Mouse (Mus musculus) liver, embryonic 14.5 days (tissue): ENCODE data around the gene Cth. TPM values are rescaled to one million over a fixed set of nuclear protein-coding genes. Genes with fewer than 3 reads are reported as not detected.
A peak's percentile ranks its signal among the peaks of the same experiment; 100 is the strongest.

ENCODE experiments used
- ATAC-seq: fragments of 200-750 bp; cut with Nextera tagmentation; 2 replicates; pipeline ENCODE4 v1.8.0; 2017; ENCODE audit warnings: moderate number of reproducible peaks, mild to moderate bottlenecking, moderate library complexity; ENCODE audit not compliant: insufficient read depth
- DNase-seq, 3 experiments: peaks; one replicate each; pipeline ENCODE4 v3.0.0-alpha.2; 2012 to 2013; ENCODE audit warnings: low read depth in 3 of 3, low spot score in 3 of 3
- H3K27ac ChIP-seq: fragments of 300-500 bp; sonication (generic); 2 replicates; pipeline ENCODE4 v1.5.1; 2014; ENCODE audit warnings: moderate library complexity, mild to moderate bottlenecking, control low read depth, inconsistent platforms
- H3K27me3 ChIP-seq: fragments of 300-500 bp; sonication (generic); 2 replicates; pipeline ENCODE4 v1.6.1; 2014; ENCODE audit warnings: mild to moderate bottlenecking, low read length, moderate library complexity; ENCODE audit not compliant: control insufficient read depth, insufficient read depth
- H3K36me3 ChIP-seq: fragments of 300-500 bp; sonication (generic); replicated peaks from 2 replicates; pipeline ENCODE4 v1.6.1; 2014; ENCODE audit warnings: low read depth; ENCODE audit not compliant: control insufficient read depth, insufficient read depth
- H3K4me1 ChIP-seq, 2 experiments: fragments of 200-500 bp in 1 of 2; fragments of 300-500 bp in 1 of 2; sonication (generic) in 1 of 2; replicated peaks; 2 replicates each; pipeline ENCODE4 v1.6.1; 2012 to 2014; ENCODE audit warnings: antibody characterized with exemption in 1 of 2, inconsistent platforms in 1 of 2, low read length in 1 of 2; ENCODE audit not compliant: control insufficient read depth in 2 of 2, insufficient read depth in 2 of 2
- H3K4me2 ChIP-seq: fragments of 300-500 bp; sonication (generic); 2 replicates; pipeline ENCODE4 v1.6.1; 2014; ENCODE audit warnings: low read depth, mild to moderate bottlenecking, control low read depth, moderate library complexity
- H3K4me3 ChIP-seq, 2 experiments: fragments of 200-500 bp in 1 of 2; fragments of 300-500 bp in 1 of 2; sonication (generic) in 1 of 2; 2 replicates each; pipeline ENCODE4 v1.5.1; 2012 to 2014; ENCODE audit warnings: low read depth in 2 of 2, low read length in 2 of 2, mild to moderate bottlenecking in 2 of 2, control low read depth in 1 of 2, inconsistent platforms in 1 of 2, moderate library complexity in 1 of 2; ENCODE audit not compliant: insufficient read depth in 1 of 2
- H3K9ac ChIP-seq: fragments of 300-500 bp; sonication (generic); replicated peaks from 2 replicates; pipeline ENCODE4 v1.6.1; 2014; ENCODE audit warnings: mild to moderate bottlenecking, control low read depth, moderate library complexity
- H3K9me3 ChIP-seq: fragments of 300-500 bp; sonication (generic); 2 replicates; pipeline ENCODE4 v1.6.1; 2016; ENCODE audit warnings: low read length, mixed read lengths; ENCODE audit not compliant: control insufficient read depth
- CTCF ChIP-seq: IDR thresholded peaks from 2 replicates; pipeline ENCODE4 v1.5.1; 2016; ENCODE audit warnings: antibody characterized with exemption, low read depth, control low read depth
- EP300 ChIP-seq: IDR thresholded peaks from 2 replicates; pipeline ENCODE4 v1.6.1; 2016; ENCODE audit warnings: antibody characterized with exemption, low read depth
- WGBS: fragments of 180-500 bp; shearing (Covaris S2); extraction: QIAGEN DNeasy Blood & Tissue Kit; methylation state at CpG from one replicate; pipeline ENCODE4 v1.1.7; 2014; ENCODE audit not compliant: insufficient replicate concordance; 5-methylcytosine and 5-hydroxymethylcytosine counted together
- polyA plus RNA-seq, 2 experiments: library from polyadenylated mRNA; depleted of rRNA in 1 of 2; stranded (reverse) in 1 of 2; unstranded in 1 of 2; fragments of >200 nt; fragmentation: Nextera tagmentation in 1 of 2; extraction: Ambion mirVana in 1 of 2; gene quantifications; 2 replicates each; pipeline versions ENCODE4 v1.2.1 to v1.2.3; 2012 to 2014

The Cth gene
- polyA plus RNA-seq, 2 experiments: 25.3 to 32.6 TPM

DNA sequence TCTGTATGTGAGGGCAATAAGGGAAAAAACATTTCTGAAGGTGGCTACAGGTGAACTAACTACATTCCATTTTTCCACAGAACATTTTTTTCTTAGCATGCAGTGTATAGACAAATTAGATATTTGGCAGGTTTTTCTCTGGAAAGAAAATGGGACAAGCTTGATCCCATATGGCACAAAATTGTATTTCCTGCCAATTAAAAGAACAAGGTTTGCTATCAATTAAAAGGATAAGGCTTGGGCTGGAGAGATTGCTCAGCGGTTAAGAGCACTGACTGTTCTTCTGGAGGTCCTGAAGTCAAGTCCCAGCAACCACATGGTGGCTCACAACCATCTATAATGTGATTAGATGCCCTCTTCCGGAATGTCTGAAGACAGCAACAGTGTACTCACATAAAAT, 30.6 kb upstream of the Cth start:
- Histone ChIP-seq H3K9ac (no peak overlapping the region), H3K4me2 (no peak overlapping the region), H3K27me3 (no peaks in the 10 kb centered on the region), H3K4me3 (no peak overlapping the region), H3K4me1 (peaks cover 0 to 5% of the 10 kb centered on the region in 2 experiments; a peak in 1 of 4 replicates), H3K36me3 (no peaks in the 10 kb centered on the region; the same call in 1 of the 2 replicates), H3K27ac (no peak overlapping the region), H3K9me3 (no peaks in the 10 kb centered on the region)
- TF ChIP-seq EP300 (no peak), CTCF (no peak)
- no peak for DNase-seq
- WGBS: 84% methylated on average over 2 of the region's 2 CpGs
- no peak for ATAC-seq

DNA sequence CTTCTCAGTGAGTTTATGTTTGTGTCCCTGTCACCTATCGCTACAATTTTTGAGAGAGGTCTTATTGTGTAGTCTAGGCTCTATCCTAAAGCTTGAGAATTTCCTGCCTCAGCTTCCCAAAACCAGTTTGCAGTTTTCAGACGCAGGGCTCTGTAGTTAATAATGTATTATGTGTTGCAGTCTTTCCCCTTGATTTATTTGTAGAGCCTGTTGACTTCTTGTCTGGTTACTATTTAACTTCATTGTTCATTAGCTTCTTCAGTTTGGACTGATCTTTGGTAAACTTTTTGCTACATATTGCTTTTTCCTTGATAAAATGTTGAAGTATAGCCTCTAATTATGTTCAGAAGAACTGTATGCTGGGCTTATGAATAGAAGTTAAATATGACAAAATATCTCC, 27.8 kb upstream of the Cth start:
- Histone ChIP-seq H3K36me3 (no peaks in the 10 kb centered on the region; the same call in 1 of the 2 replicates), H3K27me3 (no peaks in the 10 kb centered on the region), H3K4me1 (peaks cover 3 to 7% of the 10 kb centered on the region in 2 experiments; a peak in 2 of 4 replicates), H3K4me2 (no peak overlapping the region), H3K9me3 (no peaks in the 10 kb centered on the region), H3K4me3 (no peak overlapping the region), H3K27ac (no peak overlapping the region), H3K9ac (no peak overlapping the region)
- no peak for DNase-seq
- TF ChIP-seq EP300 (no peak), CTCF (no peak)
- 80% methylated on average over 2 of the region's 2 CpGs for WGBS
- no peak for ATAC-seq

DNA sequence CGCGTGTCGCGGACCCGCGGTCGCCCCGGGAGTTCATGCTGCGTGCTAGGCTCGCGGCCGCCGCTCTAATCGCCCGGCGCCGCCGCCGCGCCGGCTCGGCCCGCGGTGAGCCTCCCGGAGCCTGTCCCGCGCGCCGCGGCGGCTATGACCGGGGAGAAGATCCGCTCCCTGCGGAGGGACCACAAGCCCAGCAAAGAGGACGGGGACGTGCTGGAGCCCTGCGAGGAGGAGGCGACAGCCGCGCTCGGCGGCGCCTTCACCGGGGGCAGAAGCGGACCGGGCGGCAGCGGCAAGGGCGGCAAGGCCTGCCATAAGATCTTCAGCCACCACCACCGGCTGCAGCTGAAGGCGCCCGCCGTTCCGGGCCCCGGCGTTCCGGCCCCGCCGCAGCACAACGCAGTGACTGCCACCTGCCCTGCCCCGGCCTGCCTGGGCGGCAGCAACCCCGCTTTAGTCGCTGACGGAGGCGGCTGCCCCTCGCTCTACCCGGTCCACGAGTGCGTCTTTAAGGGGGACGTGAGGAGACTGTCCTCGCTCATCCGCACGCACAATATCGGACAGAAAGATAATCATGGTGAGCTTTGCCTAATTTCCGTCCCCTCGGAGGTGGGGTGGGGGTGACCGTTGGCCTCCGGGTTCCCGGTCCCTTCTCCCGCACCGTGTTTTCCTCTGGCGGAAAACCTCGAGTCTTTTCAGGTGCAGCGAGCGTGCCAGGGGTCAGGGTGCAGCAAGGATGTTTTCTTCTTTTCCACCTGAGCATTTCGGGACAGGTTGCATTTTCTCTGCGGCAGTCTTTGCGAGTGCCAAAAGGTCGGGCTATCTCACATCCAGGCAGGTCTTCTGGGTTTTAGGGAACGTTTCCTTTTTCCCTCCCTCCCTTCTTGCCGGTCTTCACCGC, 22.8 kb upstream of the Cth start:
- under 1% methylated on average over 81 of the region's 93 CpGs for WGBS
- ATAC-seq: peak; percentile 75
- Histone ChIP-seq H3K9ac (peak overlapping the region; percentile 96), H3K4me1 (peaks cover 5 to 8% of the 10 kb centered on the region in 2 experiments; a peak in 2 of 4 replicates), H3K4me3 (peak overlapping the region; percentile 84 to 93), H3K27me3 (no peaks in the 10 kb centered on the region), H3K4me2 (peak overlapping the region; percentile 90), H3K9me3 (no peaks in the 10 kb centered on the region), H3K36me3 (no peaks in the 10 kb centered on the region; the same call in 1 of the 2 replicates), H3K27ac (peak overlapping the region; percentile 78)
- no peak for TF ChIP-seq EP300
- no peak for TF ChIP-seq CTCF
- peak in 1 of 3 experiments; percentile 29 for DNase-seq

DNA sequence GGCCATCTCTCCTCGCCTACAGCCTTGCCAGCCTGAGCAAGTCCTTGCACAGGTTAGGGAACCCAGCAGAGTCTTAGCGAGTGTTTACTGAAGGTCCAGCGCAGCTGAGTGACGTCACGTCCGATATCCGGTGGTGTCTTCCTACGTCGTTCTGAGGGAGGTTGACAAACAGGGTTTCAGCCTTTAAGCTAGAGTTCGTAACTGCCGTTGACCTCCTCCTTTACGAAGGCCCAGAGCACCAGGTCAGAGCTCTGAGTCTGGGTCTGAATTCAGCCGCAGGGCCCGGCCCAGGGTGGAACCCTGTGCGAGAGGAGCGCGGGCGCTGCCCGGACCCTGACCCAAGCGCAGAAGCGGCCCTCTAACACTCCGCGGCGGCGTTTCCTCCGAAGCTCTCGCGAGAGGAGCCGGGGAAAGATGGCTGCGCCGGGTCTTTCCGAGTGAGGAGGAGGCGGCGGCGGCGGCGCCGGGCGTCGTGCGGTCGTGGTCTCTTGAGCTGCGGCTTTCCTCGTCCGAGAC, 22.0 kb upstream of the Cth start, which contains the start of gene Ankrd13c:
TSS of gene Ankrd13c (plus strand) at position 397 of the 516 bp plus-strand sequence.
- TF ChIP-seq EP300: peak; percentile 34; the same call in 1 of the 2 replicates
- TF ChIP-seq CTCF: no peak
- H3K4me3 ChIP-seq: peak within 1 kb of the TSS; percentile 84 to 93
- WGBS: under 1% methylated on average over 45 of the region's 45 CpGs
- H3K4me1 ChIP-seq: peaks cover 5 to 8% of the 10 kb centered on the region in 2 experiments; a peak in 2 of 4 replicates
- H3K9me3 ChIP-seq: no peaks in the 10 kb centered on the region
- H3K27ac ChIP-seq: peak within 1 kb of the TSS; percentile 78
- ATAC-seq (peak; percentile 94), DNase-seq (peak; percentile 88 to 90 (median 88))
- H3K9ac ChIP-seq: peak within 1 kb of the TSS; percentile 96
- H3K4me2 ChIP-seq: peak within 1 kb of the TSS; percentile 90
- H3K27me3 ChIP-seq: no peaks in the 10 kb centered on the region
- H3K36me3 ChIP-seq: no peaks in the 10 kb centered on the region; the same call in 1 of the 2 replicates

DNA sequence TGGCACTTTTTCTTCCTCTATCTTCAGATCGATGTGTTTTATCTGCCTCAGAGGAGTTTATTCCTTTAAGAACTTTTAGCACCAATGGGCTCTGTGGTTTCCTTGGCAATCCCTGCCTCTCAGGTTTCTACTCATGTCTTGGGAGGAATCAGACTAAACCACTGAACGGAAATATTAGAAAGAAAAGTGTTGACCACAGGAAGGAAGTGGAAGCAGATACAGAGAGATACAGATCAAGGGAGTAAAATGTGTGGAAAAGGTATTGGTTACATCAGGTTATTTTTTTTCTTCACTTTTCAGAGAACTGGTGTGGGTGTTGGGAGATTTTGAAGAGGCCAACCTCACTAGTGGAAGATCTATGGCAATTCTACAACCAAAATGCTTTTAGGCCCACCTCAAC, 13.7 kb upstream of the Cth start:
- 17% methylated on average over 2 of the region's 2 CpGs for WGBS

More for the DNA sequence above, 13.7 kb upstream of the Cth start:
- peaks cover 3% of the 10 kb centered on the region; the same call in 1 of the 2 replicates for H3K27me3 ChIP-seq
- H3K9ac ChIP-seq: no peak overlapping the region
- H3K4me1 ChIP-seq: no peaks in the 10 kb centered on the region
- no peak overlapping the region for H3K4me3 ChIP-seq
- H3K36me3 ChIP-seq: no peaks in the 10 kb centered on the region
- H3K4me2 ChIP-seq: no peak overlapping the region
- ATAC-seq: no peak
- DNase-seq: no peak
- TF ChIP-seq CTCF: no peak
- TF ChIP-seq EP300: no peak
- no peaks in the 10 kb centered on the region for H3K9me3 ChIP-seq
- H3K27ac ChIP-seq: no peak overlapping the region
